Mouse (Mus musculus) urinary bladder, postnatal 10 days (tissue): Measurements from ENCODE around the gene Crat.
"Not testable (repeated sequence)": the region's sequence is repeated elsewhere in the genome, so short reads cannot be mapped to it uniquely, and the experiment has no call there.

Experiments
- DNase-seq: peaks from one replicate; pipeline ENCODE4 v3.0.0; 2022; ENCODE audit warnings: low spot score

Gene Crat

DNA sequence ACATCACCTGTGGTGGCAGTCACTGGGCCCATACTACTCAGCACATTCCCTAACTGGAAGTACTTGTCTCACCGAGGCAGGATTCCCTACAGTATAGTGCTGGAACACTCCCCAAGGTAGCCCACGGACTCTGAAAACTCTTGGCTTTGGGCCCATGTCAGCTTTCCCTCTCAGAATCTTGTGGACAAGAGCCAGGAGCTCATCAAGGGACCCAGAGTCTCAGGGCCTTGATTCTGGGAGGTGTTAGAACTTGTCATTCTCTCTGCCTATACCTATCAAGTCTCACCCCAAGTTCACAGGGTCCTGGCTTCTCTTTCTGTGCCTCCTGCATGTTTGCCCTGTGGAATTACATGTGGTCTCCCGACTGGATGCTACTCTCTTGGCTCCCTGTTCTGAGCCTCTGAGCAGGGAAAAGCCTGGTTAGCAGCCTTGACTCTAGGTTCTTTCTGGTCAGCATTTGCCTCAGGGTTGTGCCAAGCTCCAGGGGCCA is 24.6 kb upstream of the Crat start:
- DNase-seq = no peak

DNA sequence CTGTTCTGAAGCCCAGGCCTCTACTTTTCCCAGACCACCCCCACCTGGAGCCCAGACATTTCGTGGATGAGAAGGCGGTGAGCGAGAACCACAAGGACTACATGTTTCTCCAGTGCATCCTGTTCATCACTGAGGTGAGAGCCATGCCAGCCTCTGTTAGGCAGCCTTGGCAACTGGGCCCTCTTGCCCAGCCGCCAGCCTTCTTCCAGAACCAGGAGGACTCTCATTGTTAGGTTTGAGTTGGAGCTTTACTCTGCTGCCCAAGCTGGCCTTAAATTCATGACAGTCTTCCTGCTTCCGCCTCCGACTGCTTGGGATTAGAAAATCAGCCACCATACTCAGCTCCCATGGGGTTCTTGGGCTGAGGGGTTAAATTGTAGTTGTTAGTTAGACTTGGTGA is 24.0 kb upstream of the Crat start:
- no peak for DNase-seq

DNA sequence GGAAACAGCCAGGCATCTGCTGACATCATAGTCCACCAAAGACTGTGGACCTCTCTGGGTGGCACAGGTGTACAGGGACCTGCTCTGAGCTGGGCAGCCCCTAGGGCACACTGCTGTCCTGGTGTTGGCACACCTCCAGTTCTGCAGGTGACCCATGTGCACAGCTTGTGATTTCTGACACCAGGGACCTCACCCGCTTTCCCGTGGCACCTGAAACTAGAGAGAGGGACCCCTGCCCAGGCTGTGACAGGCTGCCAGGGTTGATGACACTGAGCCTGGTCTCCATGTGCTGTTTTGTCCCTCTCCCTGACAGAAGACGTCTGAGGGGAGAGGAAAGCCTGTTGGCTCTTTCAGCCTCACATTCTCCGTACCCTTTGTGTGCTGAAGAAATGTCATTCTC is 22.2 kb upstream of the Crat start:
- DNase-seq = no peak

DNA sequence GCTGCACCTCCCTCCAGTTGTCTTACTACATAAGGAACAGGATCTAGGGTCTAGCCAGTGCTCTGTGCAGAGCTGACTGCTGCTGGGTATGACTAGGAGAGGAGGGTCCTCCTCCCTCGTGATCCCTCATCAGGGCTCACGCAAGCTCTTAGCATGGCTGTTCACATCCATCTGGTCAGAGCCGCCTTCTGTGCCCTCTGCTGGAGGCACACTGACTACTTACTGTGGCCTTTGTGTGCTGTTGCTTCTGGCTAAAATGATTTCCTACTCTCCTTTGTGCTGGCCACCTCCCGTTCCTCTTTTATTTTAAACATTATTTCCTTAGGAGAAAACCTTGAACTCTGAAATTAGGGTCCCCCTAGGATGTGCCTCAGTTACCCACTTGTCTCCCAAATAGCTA is 21.2 kb upstream of the Crat start:
- no peak for DNase-seq

DNA sequence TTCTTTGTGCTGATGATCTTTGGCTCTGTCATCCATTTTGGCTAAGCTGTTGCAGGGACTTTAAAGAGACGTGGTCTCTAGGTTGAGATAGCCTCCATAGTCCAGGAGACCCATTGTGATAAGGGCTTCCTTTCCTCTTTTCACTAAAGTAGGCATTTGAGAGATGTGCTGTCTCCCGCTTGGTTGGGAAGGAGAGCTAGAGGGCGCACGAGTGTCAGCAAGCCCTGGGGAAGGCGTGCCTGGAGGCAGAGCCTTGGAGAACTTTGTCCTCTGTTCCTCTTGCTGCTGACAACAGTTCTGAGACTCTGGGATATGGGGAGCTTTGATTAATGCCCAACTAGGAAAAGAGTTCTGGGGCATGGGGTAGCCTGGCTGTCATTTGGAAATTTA is 20.5 kb upstream of the Crat start:
- no peak for DNase-seq

DNA sequence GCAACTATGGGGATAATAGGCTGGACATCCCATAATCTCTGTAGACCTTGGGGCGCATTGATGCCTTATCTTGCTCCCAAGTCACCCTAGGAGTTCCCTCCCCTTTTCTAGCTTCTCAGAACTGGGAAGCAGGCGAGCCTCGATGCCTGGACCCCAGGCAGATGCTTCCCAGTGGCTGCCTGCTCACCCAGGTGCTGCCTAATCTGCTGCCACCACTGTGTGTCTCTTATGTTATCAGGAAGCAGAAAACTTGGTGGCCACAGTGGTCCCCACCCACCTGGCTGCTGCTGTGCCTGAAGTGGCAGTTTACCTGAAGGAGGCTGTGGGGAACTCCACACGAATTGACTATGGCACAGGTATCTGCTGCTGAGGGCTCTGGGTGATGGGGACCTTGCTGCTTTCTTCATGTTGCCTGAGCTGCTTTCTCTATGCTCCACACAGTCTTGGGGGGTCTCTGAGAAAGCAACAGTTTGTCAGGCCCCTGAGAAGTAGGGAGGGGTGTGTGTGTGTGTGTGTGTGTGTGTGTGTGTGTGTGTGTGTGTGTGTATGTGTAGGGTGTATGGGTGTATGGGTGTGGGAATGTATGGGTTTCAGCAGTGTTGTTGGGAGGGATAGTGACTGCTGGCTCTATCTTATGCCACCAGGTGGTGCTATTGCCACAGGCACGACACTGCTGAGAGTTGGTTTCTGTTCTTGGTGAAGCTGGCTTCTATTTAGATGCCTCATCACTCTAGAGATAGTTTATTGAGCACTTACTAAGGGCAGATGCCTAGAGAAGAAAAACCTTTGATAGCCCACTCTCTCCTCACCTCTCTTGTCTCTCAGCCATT is 19.9 kb upstream of the Crat start:
- no peak for DNase-seq

DNA sequence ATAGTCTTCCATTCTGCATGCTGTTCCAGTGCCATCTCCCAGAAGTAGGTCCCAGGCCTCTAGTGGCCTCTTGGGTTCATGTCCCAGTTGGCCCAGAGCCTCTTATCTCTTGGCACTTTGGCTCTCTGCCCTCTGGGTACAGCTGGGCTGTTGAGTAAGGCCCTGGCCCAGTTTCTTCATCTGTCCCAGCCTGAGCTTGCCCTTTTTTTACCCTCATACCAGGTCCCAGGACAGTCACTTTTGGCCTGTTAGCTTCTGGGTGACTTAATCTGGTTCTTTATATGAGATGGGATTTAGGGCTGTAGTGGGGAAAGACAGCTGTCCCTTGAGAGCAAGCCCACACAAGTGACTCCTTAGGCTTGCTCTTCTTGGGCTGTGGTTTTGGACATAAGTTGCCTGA is 13.5 kb upstream of the Crat start:
- no peak for DNase-seq

DNA sequence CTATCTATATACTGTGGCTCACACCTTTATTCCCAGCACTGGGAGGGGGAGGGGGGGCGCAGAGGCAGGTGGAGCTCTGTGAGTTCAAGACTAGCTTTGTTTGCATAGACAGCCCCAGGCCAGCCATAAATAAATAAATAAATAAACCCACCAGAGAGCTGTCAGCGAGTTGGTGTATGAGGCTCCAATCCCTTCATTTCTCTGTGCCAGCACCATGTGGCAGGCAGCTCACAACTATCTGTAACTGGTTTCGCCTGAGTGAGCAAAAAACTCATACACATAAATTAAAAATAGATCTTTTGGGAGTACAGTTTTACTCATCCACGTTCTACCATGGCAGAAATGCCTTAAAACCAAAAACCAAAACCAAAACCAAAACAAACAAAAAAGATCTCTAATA is 5.8 kb upstream of the Crat start:
- DNase-seq = no peak

DNA sequence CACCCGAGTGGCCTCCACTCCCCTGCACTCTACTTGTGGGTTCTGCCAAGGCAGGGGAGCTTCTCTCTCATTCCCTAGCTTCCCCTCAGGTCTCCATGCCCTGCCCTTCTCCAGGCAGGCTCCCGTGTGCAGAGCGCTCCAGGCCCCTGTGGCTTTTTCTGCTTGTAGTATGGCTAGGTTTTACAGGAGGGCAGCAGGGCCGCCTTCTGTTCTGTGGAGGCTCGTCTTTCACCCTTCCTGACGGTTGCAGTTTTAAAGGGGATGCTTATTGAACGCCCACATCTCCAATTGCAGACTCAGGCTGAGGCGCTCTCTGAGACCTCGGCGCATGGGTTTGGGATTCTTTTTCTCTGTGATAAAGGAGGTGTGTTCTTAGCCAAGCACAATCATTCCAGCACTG is 3.5 kb upstream of the Crat start:
- no peak for DNase-seq

DNA sequence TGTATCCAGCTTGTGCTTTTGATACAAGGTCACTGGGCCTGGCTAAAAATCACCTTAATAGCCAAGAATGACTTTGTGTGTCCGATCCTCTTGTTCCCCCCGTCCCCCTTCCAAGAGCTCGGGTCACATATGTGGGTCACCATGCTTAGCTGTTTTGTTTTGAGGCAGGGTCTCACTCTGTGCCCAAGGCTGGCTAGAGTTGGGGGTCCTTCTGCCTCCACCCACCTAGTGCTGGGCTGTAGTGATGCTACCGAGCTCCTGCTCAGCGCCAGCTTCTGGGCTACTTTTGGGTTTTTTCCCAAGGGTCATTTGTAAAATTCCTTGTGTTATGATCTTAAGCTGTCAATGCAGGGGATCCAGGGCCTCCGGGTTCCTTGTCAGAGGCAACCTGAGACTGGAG is 2.6 kb upstream of the Crat start:
- no peak for DNase-seq

DNA sequence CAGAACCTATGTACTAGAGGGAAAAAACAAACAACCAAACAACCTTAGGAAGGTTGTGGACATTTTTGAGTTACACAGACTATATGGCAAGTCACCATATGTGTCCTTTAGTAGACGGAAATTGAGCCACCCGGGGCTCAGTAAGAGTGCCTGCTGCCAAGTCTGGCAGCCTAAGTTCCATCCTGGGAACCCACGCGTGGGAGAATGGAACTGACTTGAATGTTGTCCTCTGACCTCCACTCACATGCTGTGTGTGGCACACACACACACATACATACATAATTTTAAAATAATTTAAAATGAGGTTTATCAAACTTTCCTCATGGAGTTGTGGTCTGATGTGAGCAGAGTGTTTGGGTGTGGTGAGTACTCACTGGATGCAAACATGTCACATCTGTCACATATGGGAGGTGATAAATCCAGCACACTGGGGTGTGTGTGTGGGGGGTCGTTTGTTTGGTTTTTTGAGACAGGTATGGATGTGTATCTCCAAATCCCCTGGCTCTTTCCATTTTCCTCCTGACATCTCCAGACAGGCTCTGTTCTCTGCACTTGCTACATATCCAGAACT is 2.1 kb upstream of the Crat start:
- no peak for DNase-seq

DNA sequence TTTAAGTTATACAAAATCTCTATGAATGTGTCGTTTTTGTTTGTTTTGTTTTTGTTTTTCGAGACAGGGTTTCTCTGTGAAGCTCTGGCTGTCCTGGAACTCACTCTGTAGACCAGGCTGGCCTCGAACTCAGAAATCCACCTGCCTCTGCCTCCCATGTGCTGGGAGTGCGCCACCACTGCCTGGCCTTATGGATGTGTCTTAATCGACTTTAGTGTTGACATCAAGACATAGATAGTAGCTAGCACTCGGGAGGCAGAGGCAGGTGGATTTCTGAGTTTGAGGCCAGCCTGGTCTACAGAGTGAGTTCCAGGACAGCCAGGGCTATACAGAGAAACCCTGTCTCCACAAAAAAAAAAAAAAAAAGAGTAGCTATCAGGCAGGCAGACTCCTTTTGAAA is 1.5 kb upstream of the Crat start:
- not testable (repeated sequence) for DNase-seq

DNA sequence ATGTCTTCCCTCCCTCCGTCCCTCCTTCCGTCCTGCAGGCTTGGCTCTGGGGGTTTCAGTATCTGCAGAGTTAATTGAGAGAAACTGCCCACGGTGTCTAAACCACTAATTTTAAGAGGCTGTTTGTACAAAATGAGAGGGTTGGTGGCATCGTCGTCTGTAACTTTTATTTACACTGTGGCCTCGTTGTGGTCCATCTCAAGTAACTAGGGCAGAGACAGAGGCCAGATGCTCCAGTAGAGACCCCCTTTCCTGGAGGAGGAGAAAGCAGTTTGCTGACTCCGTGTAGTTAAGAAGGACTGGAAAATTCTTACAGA is 994 bp upstream of the Crat start:
- DNase-seq = no peak

DNA sequence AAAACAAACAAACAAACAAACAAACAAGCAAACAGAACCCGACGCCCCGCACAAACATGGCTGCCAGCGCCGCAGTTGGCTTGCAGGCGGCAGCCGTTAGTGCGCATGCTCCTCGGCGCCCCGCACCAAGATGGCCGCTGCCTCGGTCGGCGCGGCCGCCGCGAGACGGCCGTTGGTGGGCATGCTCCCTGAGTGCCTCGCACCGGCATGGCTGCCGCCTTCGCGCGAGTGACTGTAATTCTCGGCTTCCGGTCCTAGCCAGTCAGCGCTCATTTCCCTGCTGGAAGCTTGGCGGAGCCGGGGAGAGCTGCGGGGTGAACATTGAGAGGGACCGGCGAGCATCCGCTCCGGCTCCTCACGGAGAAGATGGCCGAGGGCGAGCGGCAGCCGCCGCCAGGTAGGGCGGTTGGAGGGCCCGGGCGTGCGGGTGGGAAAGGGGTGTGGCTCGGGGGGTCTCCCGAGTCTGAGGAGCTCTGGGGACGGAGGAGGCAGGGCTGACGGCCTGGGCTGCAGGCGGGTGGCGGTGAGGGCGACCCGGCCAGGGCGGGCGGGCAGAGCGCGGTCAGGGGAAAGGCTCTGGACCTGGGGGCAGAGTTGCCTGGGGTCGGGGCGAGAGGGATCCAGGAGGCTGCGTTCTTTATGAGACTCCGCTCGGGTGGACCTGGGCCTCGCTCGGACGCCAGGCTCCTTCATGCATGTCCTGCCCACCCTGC is 479 bp upstream of the Crat start, which contains the start of gene Ptpa:
Gene Ptpa (plus strand): TSS at position 104 of the 713 bp plus-strand sequence.
- peak; percentile 79 for DNase-seq

DNA sequence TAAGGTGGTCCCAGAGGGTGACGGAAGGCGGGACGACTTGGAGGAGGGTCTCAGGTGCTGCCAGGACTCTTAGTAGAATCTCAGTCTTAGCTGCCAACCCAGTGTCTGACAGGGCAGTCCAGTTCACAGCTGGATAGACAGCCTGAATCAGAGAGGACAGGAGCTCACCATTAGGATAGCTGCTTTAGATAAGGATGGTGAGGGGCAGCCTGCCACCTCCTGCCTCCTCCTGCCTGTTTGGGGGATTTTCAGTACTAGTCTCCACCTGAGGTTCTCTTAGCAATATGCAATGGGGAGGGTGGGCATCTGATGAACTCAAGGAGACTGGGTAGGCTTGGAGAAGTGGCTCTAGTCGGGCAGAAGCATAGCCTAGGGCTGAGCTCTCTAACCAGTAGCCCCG is 932 bp downstream of the Crat start:
- no peak for DNase-seq

DNA sequence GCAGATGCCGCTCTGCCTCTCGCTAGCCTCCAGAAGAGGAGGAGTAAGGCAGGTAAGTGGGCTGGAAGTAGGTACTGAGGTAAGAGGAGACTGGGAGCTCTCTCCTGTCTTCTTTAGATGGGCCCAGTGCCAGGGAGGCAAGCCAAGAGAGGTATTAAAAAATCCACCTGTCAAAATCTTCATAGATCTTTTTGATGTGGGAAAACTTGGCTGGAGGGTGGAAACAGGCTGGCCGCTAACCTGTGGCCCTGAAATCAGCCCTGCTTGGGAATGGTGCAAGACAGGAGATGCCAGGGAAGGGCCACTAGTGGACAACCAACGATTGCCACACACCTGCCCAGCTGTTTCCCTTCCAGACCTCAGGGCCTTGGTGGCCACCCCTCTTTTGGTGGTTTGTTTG is 1.5 kb downstream of the Crat start:
- DNase-seq = no peak

DNA sequence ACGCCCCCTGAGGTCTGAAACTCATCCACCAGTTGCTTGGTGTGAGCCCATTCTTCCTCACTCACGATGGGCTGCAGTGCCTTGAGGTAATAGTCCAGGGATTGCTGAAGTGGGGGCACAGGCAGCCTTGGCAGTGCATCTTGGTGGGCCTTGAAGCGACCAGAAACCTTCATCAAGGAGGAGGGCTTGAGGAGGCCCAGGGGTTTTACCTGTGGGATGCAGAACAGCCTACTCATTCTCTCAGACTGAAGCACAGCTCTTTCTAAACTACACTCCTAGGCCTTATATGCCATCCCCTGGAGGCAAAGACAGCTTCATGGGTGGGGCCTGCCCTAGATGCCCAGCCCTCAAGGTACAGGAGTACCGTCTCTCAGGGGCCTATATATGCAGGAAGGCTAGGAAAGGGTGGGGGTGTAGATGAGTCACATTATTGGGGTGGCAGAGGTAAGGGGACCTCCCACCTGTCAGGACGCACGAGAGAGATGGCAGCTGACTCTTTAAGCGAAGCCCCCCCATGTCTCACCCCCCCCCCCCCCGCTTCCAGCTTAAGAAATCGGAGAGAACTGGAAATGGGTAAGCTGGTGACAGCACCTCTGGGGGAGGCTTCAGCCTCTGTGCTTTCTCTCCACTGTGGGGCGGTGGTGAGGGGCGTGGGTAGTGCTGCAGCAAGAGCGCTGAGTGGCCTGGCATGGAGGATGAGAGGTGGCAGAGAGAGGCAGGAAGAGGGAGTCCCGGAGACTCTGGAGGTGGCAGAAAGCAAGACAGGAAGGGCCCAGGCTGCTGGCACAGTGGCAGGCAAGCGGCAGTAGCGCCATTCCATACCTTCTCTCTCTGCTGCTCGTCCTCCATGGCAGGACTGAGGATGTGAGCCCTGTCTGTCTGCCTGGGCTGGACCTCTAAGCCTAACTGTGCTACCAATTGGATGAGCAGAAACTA is 2.3 kb downstream of the Crat start:
- no peak for DNase-seq

DNA sequence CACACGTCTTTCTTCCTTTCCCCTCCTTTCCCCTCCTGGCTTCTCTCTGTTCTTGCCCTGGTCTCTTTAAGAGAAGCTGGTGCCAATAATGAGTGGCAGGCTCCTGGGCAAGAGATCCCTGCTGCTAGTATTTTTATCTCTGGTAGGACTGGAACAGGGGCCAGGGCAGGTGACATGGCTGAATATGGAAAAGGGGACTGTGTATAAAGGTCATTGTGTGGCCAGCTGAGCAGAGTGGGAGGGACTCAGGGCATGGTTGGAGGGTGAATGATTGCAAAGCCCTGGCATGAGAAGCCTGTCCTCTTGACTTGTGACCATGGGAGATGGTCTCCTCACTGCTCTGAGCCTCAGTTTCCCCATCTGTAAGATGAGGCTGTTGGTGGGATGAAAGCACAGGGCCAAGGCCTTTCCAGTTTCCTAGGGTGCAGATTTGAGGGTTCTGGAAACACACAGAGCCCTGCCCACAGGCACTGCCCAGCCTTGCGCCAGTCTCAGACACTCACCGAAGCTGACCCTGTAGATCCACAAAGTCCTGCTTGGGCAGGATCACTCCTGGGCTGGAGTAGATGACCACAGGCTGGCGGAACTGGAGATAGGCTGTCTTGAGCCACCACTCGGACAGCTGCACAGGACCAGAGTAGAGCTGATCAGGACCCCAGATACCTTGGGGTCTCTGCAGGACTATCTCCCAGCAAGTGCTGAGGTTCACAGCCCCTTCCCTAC is 6.0 kb downstream of the Crat start:
- no peak for DNase-seq

DNA sequence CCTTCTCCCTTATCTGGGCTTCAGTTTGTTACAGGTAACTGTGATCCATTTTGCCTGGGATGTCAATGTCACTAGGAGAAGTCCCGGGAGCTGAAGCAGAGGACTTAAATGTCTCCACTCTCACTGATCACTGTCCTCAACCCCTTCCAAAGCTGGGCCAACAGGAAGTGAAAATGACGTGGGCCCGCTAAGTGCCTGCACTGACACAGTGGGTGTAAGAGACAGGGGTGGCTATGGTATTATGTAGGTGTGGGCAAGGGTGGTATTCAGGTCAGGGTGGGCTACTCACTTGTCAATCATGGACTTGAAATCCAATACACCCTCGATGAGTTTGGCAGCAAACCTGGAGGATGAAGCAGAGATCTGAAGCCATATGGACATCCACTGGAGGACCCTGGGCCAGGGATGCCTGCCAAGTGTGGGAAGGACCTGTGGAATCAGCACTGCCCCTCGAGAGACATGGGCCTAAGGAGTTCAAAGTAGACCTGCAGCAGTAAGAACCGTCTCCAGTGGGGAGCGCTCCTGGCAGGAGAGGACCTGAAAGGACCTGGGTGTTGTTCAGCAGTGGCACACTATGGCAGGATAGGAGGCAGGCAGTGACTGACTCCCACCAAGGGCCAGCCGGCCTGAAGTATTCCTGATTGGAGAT is 7.0 kb downstream of the Crat start:
- no peak for DNase-seq

DNA sequence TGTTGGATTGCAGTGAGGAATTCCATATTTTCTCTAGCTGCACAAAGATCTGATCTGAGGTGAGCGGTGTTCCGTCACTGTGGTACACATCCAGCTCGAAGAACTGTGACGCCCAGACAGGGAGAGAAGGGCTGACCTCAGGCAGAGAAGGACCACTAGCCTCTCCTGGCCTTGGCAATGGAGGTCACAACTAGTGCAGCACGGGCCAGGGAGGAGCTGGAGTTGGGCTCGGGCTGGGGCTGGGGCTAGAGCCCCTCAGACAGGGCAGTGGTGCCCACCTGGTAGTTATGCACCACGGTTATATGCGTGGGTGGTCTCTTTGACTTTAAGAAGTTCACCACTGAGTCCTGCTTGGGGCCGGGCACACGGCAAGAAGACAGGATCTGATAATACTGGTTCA is 7.8 kb downstream of the Crat start:
- DNase-seq = no peak

DNA sequence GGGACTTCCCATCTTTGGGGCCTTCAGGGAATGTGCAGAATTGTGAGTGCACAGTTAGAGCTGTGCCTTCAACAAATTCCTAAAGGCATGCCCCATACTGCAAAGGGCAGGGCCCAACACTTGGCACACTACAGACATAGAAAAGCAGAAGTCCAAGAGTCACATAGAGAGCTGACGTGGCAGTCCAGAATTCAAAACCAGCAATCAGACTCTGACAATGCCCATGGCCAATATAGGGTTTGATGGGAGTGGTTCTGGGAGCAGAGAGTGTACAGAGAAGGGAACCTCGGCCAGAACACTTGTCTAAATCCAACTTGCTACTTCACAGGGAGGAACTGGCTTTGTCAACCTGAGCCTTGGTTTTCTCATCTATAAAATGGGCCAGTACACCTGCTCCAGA is 8.4 kb downstream of the Crat start:
- no peak for DNase-seq
